Mouse (Mus musculus) heart, adult 9 months (tissue): ENCODE measurements at regions not wholly inside any gene's neighbourhood (a gene's known extent, or its start where the extent isn't known, plus 50 kb on each side); places are given as distances from the start of the nearest gene placed in this dataset.

Source experiments
- DNase-seq, 2 experiments: peaks; one replicate each; pipeline ENCODE4 v3.0.0; 2022; ENCODE audit warnings: low spot score in 2 of 2

GRCm38 (mm10) chr4:82234443-82234842, 471.1 kb downstream of the Nfib start:
- DNase-seq, result no peak

GRCm38 (mm10) chr4:82226197-82227119, 479.1 kb downstream of the Nfib start:
- DNase-seq, result no peak

GRCm38 (mm10) chr4:82220724-82221123, 484.8 kb downstream of the Nfib start:
- no peak for DNase-seq

- no peak for DNase-seq
Measured at GRCm38 (mm10) chr4:82220120-82220714, 485.3 kb downstream of the Nfib start.

GRCm38 (mm10) chr4:82218616-82219015, 486.9 kb downstream of the Nfib start:
- no peak for DNase-seq

- DNase-seq, result no peak
Measured at GRCm38 (mm10) chr4:82207031-82207430, 498.5 kb downstream of the Nfib start.

- peak; percentile 13 to 22 for DNase-seq
Measured at GRCm38 (mm10) chr4:82200306-82200705, 505.2 kb downstream of the Nfib start.

GRCm38 (mm10) chr4:82199118-82199517, 506.4 kb downstream of the Nfib start:
- no peak for DNase-seq

- DNase-seq, result peak; percentile 44 to 53
Measured at GRCm38 (mm10) chr4:82197611-82198010, 507.9 kb downstream of the Nfib start.

- no peak for DNase-seq
Measured at GRCm38 (mm10) chr4:82196024-82196647, 509.4 kb downstream of the Nfib start.

- no peak for DNase-seq
Measured at GRCm38 (mm10) chr4:82193905-82194304, 511.6 kb downstream of the Nfib start.

- DNase-seq, result no peak
Measured at GRCm38 (mm10) chr4:82186892-82187291, 518.7 kb downstream of the Nfib start.

GRCm38 (mm10) chr4:82183974-82184373, 521.6 kb downstream of the Nfib start:
- DNase-seq, result no peak

GRCm38 (mm10) chr4:82178112-82178511, 527.4 kb downstream of the Nfib start:
- DNase-seq, result no peak

- DNase-seq, result no peak
Measured at GRCm38 (mm10) chr4:82176723-82177122, 528.8 kb downstream of the Nfib start.

GRCm38 (mm10) chr4:82173461-82174085, 532.0 kb downstream of the Nfib start:
- no peak for DNase-seq

- no peak for DNase-seq
Measured at GRCm38 (mm10) chr4:82170930-82171329, 534.6 kb downstream of the Nfib start.

- no peak for DNase-seq
Measured at GRCm38 (mm10) chr4:82168032-82168431, 537.5 kb downstream of the Nfib start.

- DNase-seq, result no peak
Measured at GRCm38 (mm10) chr4:82167396-82167795, 538.2 kb downstream of the Nfib start.

GRCm38 (mm10) chr4:82166826-82167225, 538.7 kb downstream of the Nfib start:
- no peak for DNase-seq

- DNase-seq, result peak in 1 of 2 experiments; percentile 26
Measured at GRCm38 (mm10) chr4:82166087-82166486, 539.5 kb downstream of the Nfib start.

- peak; percentile 19 to 32 for DNase-seq
Measured at GRCm38 (mm10) chr4:82164058-82164457, 541.5 kb downstream of the Nfib start.
